Mouse (Mus musculus): ENCODE data around the gene Ints3. TPM values are rescaled to one million over a fixed set of nuclear protein-coding genes. Genes with fewer than 3 reads are reported as not detected.
A peak's percentile ranks its signal among the peaks of the same experiment; 100 is the strongest.

The Ints3 gene
- polyA plus RNA-seq, 1 experiment from 2014 or later, result 32.2 TPM

DNA sequence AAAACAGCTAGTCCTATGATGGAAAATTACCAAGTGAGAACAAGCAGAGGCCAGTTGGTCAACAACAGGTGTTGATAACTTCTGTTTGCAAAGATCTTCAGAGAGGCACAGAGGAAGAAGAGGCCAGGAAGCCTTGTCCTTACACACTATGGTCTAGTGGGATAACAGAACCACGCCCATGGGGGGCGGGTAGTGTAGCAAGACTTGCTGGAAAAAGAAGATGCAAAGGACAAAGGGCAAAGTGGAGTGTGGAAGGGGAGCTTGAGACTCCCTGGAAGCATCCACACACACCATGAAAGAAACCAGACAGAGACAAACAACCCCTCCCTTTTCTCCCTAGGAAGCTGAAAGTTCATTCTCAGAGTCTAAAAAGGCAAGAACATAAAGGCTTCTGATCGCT is 3.8 kb downstream of the Ints3 start:
- Histone ChIP-seq H3K27me3 (ENCODE audit: control insufficient read depth, insufficient read depth, low read length) (no peaks in the 10 kb centered on the region), H3K4me3 (replicated peaks; ENCODE audit: low read length) (no peak overlapping the region), H3K9me3 (ENCODE audit: control insufficient read depth, low read length) (no peaks in the 10 kb centered on the region), H3K27ac (no peak overlapping the region), H3K36me3 (replicated peaks; ENCODE audit: control insufficient read depth, insufficient read depth) (0 out of 2 replicates have a peak, but pooled peaks cover 4% of the 10 kb centered on the region), H3K9ac (no peak overlapping the region), H3K4me1 (replicated peaks; ENCODE audit: control insufficient read depth, insufficient read depth, low read length) (peaks cover 19% of the 10 kb centered on the region), H3K4me2 (replicated peaks) (no peak overlapping the region)
- DNase-seq (ENCODE audit: low spot score), result no peak
- WGBS, result 86% methylated on average over 3 of the region's 3 CpGs
- ATAC-seq (ENCODE audit: low FRiP score), result no peak

DNA sequence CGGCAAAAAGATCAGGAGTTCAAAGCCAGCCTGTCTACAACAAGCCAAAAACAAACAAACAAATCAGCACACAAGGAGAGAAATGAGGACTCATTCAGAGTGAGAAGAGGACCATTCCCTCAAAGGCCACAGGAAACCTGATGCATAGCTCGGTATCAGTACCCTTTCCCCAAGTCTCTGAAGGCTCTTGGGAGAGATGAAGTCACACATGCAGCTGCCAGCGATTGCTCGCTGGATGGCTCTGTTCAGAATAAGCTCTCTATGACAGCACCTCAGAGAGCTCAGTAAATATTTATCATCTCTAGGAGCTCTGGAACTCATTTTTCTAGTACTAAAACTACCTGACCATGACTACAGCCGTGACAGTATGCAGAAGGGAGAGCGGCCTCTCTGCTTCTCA is 5.2 kb downstream of the Ints3 start:
- H3K9ac ChIP-seq, result no peak overlapping the region
- no peaks in the 10 kb centered on the region for H3K9me3 ChIP-seq (ENCODE audit: control insufficient read depth, low read length)
- H3K36me3 ChIP-seq (replicated peaks; ENCODE audit: control insufficient read depth, insufficient read depth), result peaks cover 16% of the 10 kb centered on the region
- peaks cover 19% of the 10 kb centered on the region for H3K4me1 ChIP-seq (replicated peaks; ENCODE audit: control insufficient read depth, insufficient read depth, low read length)
- no peaks in the 10 kb centered on the region for H3K27me3 ChIP-seq (ENCODE audit: control insufficient read depth, insufficient read depth, low read length)
- no peak for DNase-seq (ENCODE audit: low spot score)
- no peak overlapping the region for H3K27ac ChIP-seq
- no peak for ATAC-seq (ENCODE audit: low FRiP score)
- H3K4me2 ChIP-seq (replicated peaks), result no peak overlapping the region
- WGBS, result 86% methylated on average over 6 of the region's 6 CpGs
- no peak overlapping the region for H3K4me3 ChIP-seq (replicated peaks; ENCODE audit: low read length)

DNA sequence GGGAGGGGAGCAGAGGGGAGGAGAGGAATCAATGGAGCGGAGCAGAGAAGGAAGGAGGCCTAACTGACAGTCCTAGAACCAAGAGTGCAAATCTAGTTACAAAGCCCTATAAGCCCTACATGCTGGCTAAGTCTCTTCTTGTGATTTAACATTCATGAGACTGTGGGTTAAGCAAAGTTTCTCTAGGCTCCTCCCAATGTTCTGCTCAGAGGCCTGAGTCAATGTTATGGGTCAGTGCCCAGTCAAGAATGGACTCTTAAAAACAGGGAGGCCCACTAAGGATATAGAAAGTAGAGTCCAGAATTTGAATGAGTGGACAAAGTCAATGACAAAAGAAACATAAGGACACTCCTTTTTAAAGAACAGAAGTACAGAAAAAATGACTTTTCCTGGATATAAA is 5.8 kb downstream of the Ints3 start:
- Histone ChIP-seq H3K4me2 (replicated peaks) (no peak overlapping the region), H3K4me3 (replicated peaks; ENCODE audit: low read length) (no peak overlapping the region), H3K9ac (no peak overlapping the region), H3K36me3 (replicated peaks; ENCODE audit: control insufficient read depth, insufficient read depth) (peaks cover 22% of the 10 kb centered on the region), H3K27ac (no peak overlapping the region), H3K27me3 (ENCODE audit: control insufficient read depth, insufficient read depth, low read length) (no peaks in the 10 kb centered on the region), H3K9me3 (ENCODE audit: control insufficient read depth, low read length) (no peaks in the 10 kb centered on the region), H3K4me1 (replicated peaks; ENCODE audit: control insufficient read depth, insufficient read depth, low read length) (peaks cover 19% of the 10 kb centered on the region)
- no peak for DNase-seq (ENCODE audit: low spot score)
- WGBS, result 75% methylated on average over 1 of the region's 1 CpGs
- ATAC-seq (ENCODE audit: low FRiP score), result no peak

DNA sequence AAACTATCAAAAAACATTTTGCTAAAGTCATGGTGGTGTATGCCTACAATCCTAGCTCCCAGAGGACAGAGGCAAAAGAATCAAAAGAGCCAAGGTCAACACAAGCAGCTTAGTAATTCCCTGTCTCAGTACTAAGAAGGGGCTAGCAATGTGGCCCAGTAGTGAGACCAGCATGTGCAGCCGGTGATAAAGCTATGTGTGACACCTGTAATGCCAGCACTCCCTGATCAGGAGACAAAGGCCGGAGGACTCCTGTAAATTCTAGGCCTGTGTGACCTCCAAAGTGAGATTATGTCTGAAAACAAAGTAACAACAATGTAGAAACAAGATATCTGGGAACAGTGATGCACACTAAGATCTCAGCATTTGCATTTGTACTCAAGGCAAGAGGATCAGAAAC is 7.9 kb downstream of the Ints3 start:
- ATAC-seq (ENCODE audit: low FRiP score) (no peak), DNase-seq (ENCODE audit: low spot score) (no peak)
- Histone ChIP-seq H3K27me3 (ENCODE audit: control insufficient read depth, insufficient read depth, low read length) (no peaks in the 10 kb centered on the region), H3K9ac (no peak overlapping the region), H3K4me3 (replicated peaks; ENCODE audit: low read length) (no peak overlapping the region), H3K4me1 (replicated peaks; ENCODE audit: control insufficient read depth, insufficient read depth, low read length) (no peaks in the 10 kb centered on the region; the same call in 1 of the 2 replicates), H3K27ac (no peak overlapping the region), H3K9me3 (ENCODE audit: control insufficient read depth, low read length) (no peaks in the 10 kb centered on the region), H3K4me2 (replicated peaks) (no peak overlapping the region), H3K36me3 (replicated peaks; ENCODE audit: control insufficient read depth, insufficient read depth) (peaks cover 38% of the 10 kb centered on the region)
- WGBS, result 92% methylated on average over 2 of the region's 2 CpGs

DNA sequence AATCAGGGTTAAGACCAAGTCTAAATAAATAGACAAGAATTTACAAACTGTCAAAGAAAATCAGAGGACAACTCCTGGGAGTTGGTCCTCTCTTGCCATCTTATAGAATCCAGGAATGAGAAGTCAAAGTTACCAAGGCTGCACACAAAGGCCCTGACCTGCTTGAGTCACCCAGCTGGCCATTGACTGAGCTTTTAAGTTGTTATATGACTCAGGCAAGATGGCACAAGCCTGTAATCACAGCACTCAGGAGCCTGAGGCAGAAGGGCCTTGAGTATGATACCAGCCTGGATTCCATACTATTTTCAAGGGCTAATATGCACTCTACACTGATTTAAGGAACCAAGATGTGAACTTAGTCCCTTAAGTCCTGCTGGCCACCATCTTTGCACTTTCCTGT is 9.9 kb downstream of the Ints3 start:
- Histone ChIP-seq H3K4me3 (replicated peaks; ENCODE audit: low read length) (no peak overlapping the region), H3K4me1 (replicated peaks; ENCODE audit: control insufficient read depth, insufficient read depth, low read length) (no peaks in the 10 kb centered on the region), H3K9ac (no peak overlapping the region), H3K36me3 (replicated peaks; ENCODE audit: control insufficient read depth, insufficient read depth) (peaks cover 48% of the 10 kb centered on the region), H3K9me3 (ENCODE audit: control insufficient read depth, low read length) (no peaks in the 10 kb centered on the region), H3K4me2 (replicated peaks) (no peak overlapping the region), H3K27ac (no peak overlapping the region), H3K27me3 (ENCODE audit: control insufficient read depth, insufficient read depth, low read length) (no peaks in the 10 kb centered on the region)
- no peak for ATAC-seq (ENCODE audit: low FRiP score)
- DNase-seq (ENCODE audit: low spot score), result no peak

DNA sequence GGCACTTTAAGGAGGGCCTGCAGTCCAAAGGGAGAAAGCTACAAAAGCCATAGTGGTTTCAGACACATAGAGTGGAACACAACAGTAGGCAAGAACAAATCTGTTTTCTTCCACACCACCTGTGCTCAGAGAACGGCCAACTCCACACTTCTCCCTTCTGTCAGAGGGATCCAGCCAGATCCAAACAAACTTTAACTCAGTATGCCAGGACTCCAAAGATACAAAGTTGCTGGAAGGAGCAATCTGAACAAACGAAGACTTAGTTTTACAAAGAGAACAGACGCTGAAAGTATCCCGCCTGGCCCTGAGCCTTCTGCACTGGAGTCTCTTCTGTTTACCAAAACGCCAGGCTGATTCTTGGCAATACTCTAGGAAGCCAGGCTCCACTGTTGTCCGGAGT is 12.7 kb downstream of the Ints3 start:
- Histone ChIP-seq H3K4me2 (replicated peaks) (no peak overlapping the region), H3K4me1 (replicated peaks; ENCODE audit: control insufficient read depth, insufficient read depth, low read length) (no peaks in the 10 kb centered on the region), H3K27ac (no peak overlapping the region), H3K27me3 (ENCODE audit: control insufficient read depth, insufficient read depth, low read length) (no peaks in the 10 kb centered on the region), H3K36me3 (replicated peaks; ENCODE audit: control insufficient read depth, insufficient read depth) (peaks cover 76% of the 10 kb centered on the region), H3K9me3 (ENCODE audit: control insufficient read depth, low read length) (no peaks in the 10 kb centered on the region), H3K4me3 (replicated peaks; ENCODE audit: low read length) (no peak overlapping the region), H3K9ac (no peak overlapping the region)
- DNase-seq (ENCODE audit: low spot score), result no peak
- 94% methylated on average over 6 of the region's 6 CpGs for WGBS
- no peak for ATAC-seq (ENCODE audit: low FRiP score)

DNA sequence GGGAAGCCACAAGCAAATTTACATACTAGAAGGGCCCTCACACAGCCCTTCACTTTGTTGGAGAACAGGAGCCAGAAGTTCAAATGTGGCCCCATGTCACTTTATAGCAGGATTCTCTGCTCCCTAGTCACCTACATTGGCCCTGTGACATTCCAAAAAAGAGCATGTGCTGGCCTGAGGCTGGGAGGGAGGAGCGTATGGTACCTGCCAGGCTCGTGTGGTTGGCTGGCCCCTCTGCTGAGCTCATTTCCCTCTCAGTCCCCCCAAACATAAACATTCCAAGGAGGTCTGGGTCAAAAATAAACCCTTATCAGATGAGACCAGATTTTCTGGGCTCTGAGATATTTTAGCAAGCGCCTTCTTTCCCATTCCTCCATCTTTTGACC is 20.4 kb downstream of the Ints3 start:
- Histone ChIP-seq H3K4me3 (replicated peaks; ENCODE audit: low read length) (no peak overlapping the region), H3K27me3 (ENCODE audit: control insufficient read depth, insufficient read depth, low read length) (no peaks in the 10 kb centered on the region)

DNA sequence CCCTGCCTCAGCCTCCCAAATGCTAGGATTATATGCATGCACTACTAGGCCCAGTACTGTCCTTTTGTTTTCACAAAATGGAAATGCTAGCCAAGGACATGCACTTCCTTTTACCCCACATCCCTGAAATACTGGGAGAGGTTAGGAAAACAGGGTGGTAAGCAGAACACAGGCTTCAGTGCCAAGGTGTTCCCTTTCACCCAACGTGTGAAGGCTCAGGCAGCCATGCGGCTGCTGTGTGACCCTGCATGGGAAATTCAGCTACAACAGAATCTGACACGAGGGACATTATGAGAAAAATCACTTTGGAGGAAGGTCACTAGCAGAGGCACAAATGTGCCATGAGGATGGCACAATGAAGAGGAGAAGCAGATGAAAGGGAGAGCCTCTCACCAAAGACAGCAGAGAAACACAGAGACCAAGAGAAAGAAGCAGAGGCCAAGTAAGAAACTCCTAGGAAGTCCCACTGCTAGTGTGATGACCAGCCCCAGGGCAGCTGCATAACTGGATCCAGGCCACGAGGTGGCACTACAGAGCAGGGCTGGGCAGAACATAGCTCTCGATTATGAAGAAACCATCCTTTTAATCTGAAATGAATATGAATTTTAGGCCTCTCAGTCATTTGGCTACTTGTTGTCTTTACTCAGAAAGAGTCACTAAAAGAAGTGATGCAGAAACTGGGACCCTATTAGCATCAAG is 21.0 kb downstream of the Ints3 start:
- DNase-seq (ENCODE audit: low spot score), result peak; percentile 78
- no peak overlapping the region for H3K9ac ChIP-seq
- no peaks in the 10 kb centered on the region for H3K27me3 ChIP-seq (ENCODE audit: control insufficient read depth, insufficient read depth, low read length)
- no peak overlapping the region for H3K27ac ChIP-seq
- no peak overlapping the region for H3K4me2 ChIP-seq (replicated peaks)
- no peak overlapping the region for H3K4me3 ChIP-seq (replicated peaks; ENCODE audit: low read length)
- WGBS, result 50% methylated on average over 5 of the region's 5 CpGs
- H3K9me3 ChIP-seq (ENCODE audit: control insufficient read depth, low read length), result no peaks in the 10 kb centered on the region
- no peaks in the 10 kb centered on the region for H3K4me1 ChIP-seq (replicated peaks; ENCODE audit: control insufficient read depth, insufficient read depth, low read length)
- H3K36me3 ChIP-seq (replicated peaks; ENCODE audit: control insufficient read depth, insufficient read depth), result peaks cover 93% of the 10 kb centered on the region
- peak; percentile 57; the same call in 1 of the 2 replicates for ATAC-seq (ENCODE audit: low FRiP score)

More for the DNA sequence above, 20.4 kb downstream of the Ints3 start:
- H3K9ac ChIP-seq, result no peak overlapping the region
- WGBS, result 80% methylated on average over 3 of the region's 3 CpGs
- DNase-seq (ENCODE audit: low spot score), result no peak
- ATAC-seq (ENCODE audit: low FRiP score), result peak; percentile 21; the same call in 1 of the 2 replicates
- H3K9me3 ChIP-seq (ENCODE audit: control insufficient read depth, low read length), result no peaks in the 10 kb centered on the region
- H3K4me1 ChIP-seq (replicated peaks; ENCODE audit: control insufficient read depth, insufficient read depth, low read length), result no peaks in the 10 kb centered on the region
- peaks cover 93% of the 10 kb centered on the region for H3K36me3 ChIP-seq (replicated peaks; ENCODE audit: control insufficient read depth, insufficient read depth)
- H3K27ac ChIP-seq, result no peak overlapping the region
- H3K4me2 ChIP-seq (replicated peaks), result no peak overlapping the region

DNA sequence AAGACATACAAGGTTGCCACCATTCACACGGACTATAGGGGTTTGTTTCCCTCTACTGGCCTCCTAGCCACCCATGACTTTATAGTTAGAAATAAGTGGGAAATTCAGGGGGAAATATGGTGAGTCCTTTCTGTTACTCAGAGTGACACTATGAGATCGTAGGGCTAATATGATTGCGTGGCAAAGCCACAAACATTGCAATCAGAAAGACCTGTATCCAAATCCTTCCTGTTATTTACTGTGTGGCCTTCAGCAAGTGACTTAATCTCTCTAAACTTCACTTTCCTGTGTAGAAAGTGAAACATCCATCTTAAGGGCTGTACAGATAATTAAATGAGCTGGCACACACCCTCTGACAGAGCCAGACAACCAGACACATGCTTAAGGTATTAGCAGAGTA is 24.7 kb downstream of the Ints3 start:
- Histone ChIP-seq H3K4me2 (replicated peaks) (no peak overlapping the region), H3K9ac (no peak overlapping the region), H3K4me1 (replicated peaks; ENCODE audit: control insufficient read depth, insufficient read depth, low read length) (no peaks in the 10 kb centered on the region), H3K4me3 (replicated peaks; ENCODE audit: low read length) (no peak overlapping the region), H3K27ac (no peak overlapping the region), H3K36me3 (replicated peaks; ENCODE audit: control insufficient read depth, insufficient read depth) (peaks cover 93% of the 10 kb centered on the region), H3K9me3 (ENCODE audit: control insufficient read depth, low read length) (no peaks in the 10 kb centered on the region), H3K27me3 (ENCODE audit: control insufficient read depth, insufficient read depth, low read length) (no peaks in the 10 kb centered on the region)
- ATAC-seq (ENCODE audit: low FRiP score) (no peak), DNase-seq (ENCODE audit: low spot score) (no peak)
- 93% methylated on average over 3 of the region's 3 CpGs for WGBS

DNA sequence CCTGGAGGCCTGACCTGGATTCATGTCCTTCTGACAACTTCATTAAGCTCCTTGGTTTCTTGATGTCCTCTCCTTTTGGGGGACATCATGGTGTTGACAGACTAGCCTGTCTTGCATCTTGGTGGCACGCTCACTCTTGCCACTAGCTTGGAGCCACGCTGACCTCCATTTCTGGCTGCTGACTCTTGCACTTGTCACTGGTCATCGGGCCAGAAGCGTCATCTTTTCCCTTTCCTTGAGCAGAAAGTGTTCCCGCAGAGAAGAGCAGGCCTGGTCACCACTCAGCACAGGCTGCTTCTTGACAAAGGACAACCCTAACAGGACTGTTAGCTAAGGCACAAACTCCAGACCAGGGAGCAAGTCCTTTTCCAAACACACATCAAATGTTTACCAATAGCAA is 27.0 kb downstream of the Ints3 start:
- Histone ChIP-seq H3K27me3 (ENCODE audit: control insufficient read depth, insufficient read depth, low read length) (no peaks in the 10 kb centered on the region), H3K4me2 (replicated peaks) (no peak overlapping the region), H3K4me3 (replicated peaks; ENCODE audit: low read length) (no peak overlapping the region), H3K9ac (no peak overlapping the region), H3K36me3 (replicated peaks; ENCODE audit: control insufficient read depth, insufficient read depth) (peaks cover 100% of the 10 kb centered on the region), H3K9me3 (ENCODE audit: control insufficient read depth, low read length) (no peaks in the 10 kb centered on the region), H3K27ac (no peak overlapping the region), H3K4me1 (replicated peaks; ENCODE audit: control insufficient read depth, insufficient read depth, low read length) (no peaks in the 10 kb centered on the region)
- ATAC-seq (ENCODE audit: low FRiP score) (no peak), DNase-seq (ENCODE audit: low spot score) (no peak)
- 98% methylated on average over 5 of the region's 5 CpGs for WGBS
